Mouse (Mus musculus) embryo, embryonic 11 days (tissue): Measurements from ENCODE around the gene Dscam.

Experiments used
- DNase-seq: peaks from one replicate; pipeline ENCODE4 v3.0.0-alpha.2; 2015

The Dscam gene

DNA sequence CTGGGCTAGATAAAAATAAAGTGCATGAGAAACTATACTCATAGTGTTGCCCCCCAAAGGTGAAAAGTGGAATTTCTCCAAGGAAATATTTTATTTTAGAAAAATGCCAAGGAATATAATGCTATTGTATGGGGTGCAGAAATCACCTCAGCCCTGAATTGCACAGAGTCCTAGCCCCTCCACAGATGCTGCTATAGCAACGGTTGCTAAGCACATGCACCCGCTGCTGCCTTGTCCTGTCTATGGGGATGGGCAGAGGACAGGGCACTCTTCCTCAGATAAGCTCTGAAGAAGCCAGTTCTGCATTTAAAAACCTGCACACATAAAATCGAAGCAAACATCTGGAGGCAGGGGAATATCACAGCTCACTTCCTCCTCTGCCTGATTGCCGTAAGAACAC is 315.5 kb downstream of the Dscam start:
- no peak for DNase-seq

DNA sequence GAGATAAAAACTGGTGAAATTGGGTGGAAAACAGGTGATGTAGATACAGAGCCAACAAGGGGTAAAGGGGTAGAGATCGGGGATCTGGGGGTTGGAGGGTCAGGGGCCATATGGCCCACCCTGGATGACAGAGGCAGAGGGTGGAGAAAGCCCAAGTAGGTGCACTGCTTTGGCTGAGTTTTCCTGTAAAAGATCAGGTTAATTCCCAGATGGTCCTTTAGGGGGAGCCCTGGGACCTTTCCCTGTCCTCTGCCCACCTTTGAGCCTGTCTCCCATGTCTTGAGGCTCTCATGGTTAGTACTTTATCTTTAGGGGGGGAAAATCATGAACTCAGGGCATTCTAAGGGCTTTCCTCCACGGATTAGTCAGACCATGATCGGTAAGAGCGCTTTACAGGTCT is 318.2 kb downstream of the Dscam start:
- DNase-seq, result peak; percentile 66

DNA sequence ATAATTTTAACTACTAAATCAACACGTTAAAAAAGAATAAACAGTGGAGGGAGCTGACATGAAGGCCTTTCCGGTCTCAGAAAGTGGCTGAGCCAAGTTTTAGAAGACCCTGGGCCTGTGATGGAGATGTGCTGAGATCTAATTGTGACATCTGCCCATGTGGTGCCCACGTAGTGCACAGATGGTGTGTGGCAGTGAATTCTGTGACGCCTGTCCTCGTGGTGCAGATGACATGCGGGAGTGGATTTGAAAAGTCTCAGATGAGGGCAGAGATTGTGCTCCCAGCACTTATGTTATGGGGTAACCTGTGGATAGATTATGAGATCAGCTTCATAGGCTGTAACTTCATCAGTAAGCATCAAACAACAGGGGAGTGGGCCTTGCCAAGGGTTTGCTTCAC is 321.6 kb downstream of the Dscam start:
- DNase-seq, result no peak

DNA sequence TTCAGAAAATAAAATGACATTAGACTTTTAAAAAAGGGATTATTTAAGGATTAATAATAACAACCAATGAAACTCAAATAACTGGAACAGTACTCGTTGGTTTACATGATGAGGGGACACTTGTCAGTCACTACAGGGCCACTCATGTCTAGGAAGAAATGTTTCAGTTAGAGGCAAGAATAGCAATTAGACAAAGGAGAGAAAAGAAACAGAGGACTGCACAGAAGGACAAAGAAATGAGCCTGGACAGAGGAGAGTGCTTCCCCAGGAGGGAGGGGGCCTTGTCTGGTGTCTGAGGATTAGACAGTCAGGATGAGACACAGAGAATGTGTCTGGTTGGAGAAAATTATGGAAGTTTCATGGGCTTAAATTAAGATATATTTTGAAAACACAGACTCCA is 324.0 kb downstream of the Dscam start:
- no peak for DNase-seq

DNA sequence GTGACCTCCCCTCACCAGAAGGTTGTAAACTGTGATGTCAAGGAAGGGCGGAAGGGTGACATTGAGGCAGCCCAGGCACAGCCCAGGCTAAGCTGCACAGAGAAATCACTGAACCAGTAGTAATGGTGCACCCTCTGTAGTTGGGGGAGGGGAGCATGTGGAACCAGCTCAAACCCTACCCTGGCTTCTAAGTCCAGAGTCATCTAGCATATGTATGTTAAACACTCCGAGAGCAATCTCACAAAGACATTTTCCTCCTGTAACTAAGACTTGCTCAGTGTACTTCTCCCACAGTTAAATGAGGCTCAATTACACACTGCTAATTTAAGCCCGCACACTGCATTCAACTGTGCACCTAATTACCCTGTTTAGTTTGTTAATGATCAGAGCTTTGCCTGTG is 324.4 kb downstream of the Dscam start:
- peak; percentile 54 for DNase-seq

DNA sequence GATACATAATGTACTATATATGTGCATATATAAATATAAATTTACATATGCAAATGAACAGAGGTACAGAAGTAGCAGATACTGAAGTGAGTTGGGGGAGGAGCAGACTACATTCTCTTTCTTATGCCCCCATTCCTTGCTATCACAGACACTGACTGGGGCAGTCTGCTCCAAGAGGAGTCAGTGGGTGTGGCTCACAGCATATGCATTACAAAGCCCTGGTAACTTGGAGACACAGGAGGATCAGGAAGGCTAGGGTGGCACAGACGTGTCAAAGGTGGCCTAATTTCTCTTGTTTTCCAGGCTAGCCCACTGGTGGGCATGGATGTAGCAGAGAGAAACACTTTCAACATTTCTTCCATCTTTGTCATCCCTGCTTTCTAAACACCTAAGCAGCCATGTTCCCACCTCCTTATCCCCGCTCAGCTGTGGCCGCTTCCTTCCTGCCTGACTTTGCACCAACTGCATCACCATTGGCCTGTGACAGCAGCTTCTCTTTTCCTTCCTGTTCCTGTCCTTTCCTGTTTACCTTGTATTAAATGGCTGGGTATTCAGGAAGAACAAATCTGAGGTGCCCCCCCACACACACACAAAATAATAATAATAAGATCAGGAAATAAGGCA is 325.0 kb downstream of the Dscam start:
- DNase-seq, result no peak

DNA sequence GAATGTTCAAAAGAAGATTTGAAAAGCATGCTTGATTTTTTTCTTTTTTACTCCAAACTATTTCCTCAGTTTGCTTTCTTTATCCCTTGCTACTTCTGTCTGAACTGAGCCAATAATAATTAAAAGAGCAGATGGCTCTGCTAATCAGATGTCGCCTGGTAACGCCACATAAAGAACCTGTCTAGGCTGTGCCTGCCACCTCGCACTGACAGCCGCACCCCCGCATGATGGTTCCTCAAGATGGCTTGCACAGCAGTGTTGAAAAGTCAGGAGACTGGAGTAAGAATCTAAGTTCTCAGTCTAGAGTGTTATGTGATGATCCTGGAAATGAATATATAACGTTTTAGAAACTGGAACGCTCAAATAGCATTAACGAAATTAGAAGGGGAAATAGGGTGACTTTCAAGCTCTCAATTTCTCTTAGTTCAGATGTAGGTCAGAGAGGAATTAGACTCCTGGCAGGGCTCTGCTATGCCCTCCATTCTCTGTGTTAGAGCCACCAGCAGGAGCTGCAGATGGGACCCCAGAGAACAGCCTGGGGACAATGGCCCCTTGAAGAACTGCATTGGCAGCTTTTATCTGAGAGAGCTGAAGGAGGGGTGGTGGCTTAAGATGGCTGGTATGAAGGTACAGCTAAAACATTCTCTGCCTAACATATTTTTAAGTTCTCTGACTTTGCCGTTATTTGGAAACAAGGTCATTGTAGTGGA is 326.7 kb downstream of the Dscam start:
- no peak for DNase-seq

DNA sequence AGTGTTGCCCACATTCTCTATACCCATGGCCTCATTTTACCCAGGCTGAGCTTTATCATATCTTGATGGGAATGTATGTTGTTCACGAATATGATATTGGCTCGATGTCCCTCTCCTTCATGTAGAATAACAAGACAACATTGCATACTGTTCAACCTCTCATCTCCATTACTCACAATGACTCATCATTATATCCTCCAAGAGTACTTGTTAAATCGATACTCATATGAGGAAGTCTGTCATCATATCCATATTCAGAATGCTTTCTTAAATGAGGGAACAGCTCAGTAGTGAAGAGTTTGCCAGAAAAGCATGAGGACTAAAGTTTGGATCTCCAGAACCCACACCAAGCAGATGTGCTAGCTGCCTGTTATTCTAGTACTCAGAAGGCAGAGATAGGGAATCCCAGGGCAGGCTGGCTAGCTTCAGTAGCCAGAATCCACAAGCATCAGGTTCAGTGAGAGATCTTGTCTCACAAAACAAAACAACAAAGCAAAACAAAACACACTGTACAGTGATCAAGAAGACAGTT is 327.7 kb downstream of the Dscam start:
- DNase-seq, result no peak

DNA sequence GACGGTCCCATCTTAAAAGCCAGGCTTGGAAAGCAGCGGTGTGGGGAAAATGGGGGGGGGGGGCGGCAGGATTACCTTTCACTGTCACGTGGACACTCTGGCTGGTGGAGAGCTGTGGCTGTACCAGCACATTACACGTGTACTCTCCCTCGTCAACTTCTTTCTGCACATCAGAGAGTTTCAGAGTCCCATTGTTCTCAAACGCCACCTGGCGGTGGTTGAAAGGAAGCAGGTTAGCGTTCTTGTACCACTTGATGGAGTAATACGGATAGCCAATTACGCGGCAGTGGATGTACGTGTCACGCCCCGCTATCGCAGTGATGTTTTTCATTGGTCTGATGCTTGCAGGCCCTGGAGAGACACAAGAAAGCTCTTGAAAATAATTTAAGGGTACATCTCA is 350.9 kb downstream of the Dscam start:
- DNase-seq, result peak; percentile 88

DNA sequence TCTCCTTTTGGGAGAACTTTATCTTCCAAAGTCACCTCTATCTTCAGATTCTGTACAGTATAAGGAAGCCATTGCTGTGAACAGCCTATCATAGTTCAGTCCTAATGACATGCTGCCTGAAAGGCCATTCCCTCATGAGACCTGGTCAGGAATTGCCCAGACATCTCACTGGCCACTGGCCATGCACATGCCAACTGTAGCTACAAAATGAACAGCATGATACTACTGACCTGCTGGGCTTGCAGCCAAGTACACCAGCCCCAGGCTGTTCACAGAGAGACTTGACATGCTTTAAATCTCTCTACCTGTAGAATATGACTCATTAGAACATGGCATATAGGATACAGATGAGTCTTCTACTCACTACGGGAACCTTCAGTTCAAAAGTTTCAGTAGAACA is 364.3 kb downstream of the Dscam start:
- DNase-seq, result no peak

DNA sequence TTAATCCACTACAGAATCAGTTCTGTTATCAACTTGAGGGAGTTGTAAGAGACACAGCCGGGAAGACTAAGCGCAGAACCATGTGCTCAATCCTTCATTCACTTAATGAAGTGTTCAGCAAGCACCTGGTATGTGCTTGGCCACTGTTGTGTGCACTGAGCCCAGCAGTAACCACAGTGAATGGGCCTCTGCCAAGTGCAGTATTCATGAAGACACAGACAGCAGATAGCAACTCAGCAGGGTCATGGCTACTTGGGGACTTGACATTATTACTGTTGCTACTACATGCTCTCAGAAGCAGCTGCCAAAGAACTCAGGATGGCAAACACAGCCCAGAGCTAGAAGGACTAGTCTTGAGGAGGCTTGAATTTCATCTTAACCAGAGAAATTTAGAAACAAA is 367.9 kb downstream of the Dscam start:
- no peak for DNase-seq

DNA sequence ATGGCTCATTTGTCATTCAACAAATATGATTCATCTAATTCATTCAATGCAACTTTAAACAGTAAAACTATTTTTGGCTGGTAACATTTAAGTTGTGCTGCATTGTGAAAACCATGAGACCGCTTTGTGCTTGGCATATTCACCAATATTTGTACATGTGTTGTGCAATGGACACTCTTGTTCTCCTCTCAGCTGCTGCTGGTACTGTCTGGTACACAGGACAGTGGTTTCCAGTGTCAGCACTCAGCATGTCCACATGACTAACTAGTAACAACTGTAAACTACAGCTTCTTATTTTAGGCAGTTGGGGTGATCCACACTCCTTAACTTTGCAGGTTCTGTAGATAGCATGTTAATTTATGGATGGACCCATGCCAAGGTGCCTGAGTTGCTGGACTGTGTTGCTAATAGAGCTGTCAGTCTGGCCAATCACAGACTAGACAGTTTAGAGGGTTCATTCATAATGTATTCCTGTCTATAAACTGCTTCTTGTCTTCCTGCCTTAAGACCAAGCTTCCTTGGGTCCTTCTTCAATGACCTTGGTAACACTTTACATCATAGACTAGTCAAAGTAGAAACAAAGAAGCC is 368.8 kb downstream of the Dscam start:
- no peak for DNase-seq

DNA sequence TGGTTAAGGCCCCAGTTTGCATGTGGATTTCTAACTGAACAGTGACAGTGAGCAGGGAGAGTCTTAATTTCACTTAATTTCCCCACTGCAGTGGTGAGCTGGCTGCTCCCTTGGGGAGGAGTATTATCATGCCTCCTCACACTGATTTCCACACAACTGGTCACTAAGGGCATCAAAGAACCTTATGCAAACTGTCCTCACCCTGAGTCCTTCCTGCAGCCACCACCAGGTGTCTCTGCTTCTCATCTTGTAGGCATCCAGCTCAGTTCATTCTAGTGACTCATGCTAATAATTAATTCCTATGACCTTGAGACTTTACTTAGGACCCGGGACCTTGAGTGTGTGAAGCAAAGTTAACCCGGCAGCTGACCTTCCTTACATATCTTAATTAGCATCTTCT is 375.1 kb downstream of the Dscam start:
- DNase-seq, result peak; percentile 47

DNA sequence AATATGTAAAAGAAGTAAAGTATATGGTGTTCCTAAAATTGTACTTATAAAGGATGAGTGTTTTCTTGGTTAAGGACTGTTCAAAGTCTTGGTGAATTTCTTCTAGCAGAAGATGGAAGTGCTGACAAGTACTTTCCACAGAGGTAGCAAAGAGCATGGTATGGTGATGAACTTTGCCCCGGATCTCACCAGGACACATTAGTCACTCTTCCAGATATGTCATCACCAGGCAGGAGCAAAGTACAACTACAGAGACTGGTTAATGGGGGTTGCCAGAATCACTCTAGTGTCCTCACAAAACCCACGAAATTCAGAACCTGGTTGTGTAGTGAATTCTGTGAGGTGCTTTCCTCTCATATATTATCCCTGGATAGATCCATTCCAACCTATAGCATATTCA is 379.2 kb downstream of the Dscam start:
- no peak for DNase-seq

DNA sequence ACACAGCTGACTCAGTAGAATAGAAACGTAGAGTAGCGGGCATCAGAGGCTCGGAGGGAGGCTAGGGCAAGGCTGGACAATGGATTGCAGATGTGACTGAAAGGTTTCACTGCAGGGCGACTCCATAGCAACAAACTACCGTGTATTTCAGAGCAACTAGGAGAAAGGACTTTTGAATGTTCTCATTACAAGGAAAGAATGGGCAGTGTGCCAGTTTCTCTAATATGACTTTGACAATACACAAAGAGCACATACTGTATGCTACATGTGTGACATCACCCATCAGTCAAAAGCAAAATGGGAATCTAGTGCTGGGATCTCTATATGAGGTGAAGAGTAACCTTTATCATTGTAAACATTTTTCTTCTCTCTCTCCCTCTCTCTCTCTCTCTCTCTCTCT is 382.3 kb downstream of the Dscam start:
- DNase-seq, result no peak

DNA sequence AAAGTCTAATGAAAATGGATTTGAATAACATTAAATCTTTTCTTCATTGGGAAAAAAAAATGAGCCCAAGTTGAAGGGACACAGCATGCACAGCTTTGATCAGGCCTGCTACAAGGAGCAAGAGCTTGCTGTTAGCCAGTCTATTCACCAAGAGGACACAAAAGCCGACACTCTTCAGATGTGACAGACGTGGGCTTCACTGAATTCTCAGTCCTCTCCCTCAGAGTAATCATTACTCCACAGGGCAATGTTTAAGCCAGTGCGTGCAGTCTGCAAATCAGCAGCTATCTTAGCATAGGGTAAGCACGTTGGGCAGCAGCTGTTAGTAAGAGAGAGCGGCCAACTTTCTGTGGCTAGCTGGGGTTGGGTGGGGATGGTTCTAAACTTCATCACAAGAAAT is 391.5 kb downstream of the Dscam start:
- no peak for DNase-seq

DNA sequence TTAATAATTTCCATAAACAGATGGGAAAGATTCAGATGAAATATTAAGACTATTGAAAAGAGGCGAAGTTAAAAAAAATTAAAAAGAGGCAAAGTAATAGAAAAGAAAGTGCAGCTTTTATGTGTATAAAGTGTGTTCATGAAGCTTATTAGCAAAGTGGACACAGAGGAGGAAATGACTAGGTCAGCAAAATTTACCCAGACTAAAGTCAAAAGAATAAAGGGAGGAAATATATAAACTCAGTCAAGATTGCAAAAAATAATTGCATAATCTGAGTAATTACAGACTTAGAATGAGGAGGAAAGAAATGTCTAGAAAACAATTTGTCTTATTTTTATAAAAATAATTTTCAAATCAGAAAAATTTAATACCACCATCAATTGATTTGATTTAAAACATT is 396.3 kb downstream of the Dscam start:
- no peak for DNase-seq

DNA sequence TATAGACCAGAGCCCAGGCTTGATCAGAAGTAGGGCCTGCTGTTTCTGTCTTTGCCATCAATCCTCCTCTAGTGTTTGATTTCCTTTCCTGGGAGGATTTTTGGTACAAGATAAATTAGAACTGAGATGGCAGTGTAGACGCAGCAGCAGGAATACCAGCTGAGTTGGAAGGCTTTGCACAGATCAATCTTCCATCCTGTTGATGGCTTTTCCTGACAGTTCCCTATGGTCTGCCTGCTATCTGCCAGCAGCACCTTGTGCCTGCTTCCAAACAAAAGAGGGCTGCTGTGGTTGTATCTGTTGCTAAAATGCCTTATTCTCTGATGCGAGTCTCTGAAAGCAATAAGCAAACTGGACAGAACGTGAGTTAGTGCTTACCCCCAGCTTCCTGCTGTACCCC is 402.6 kb downstream of the Dscam start:
- DNase-seq, result no peak

DNA sequence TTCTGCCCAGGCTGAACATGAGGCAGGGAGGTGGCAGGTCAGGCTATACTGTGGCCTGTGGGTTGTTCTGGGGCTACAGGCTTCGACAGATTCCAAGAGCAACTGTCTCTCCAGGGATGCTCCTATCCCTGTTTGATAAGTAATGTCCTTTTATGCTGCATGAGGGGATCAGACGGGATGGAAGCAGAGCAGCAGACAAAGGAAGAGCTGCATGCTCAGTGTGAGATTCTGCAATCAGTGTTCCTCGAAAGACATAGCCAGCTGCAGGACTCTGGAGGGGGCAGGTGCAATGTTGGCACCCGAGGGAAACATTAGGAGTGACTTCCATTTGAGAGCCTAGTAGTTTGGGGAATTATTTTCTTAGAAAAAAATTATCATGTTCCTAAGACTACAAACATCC is 403.0 kb downstream of the Dscam start:
- no peak for DNase-seq

DNA sequence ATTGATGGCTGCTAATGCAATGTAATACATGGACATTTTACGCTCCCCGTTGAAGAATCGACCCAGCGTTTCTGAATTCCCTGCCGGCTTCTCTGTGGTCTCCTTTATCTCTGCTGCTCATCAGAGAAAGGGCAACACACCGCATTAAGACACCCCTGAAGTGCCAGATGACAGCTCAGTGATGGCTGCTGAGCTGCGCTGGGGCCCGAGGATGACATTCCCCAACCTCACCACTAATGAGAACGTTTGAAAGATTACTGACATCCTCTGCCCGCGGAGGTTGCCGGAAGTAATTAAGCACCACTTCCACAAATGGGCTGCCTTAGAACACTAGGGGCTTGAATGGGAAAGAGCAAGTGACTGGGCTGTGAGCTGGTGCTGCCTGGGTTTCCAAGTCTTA is 409.3 kb downstream of the Dscam start:
- DNase-seq, result peak; percentile 12

DNA sequence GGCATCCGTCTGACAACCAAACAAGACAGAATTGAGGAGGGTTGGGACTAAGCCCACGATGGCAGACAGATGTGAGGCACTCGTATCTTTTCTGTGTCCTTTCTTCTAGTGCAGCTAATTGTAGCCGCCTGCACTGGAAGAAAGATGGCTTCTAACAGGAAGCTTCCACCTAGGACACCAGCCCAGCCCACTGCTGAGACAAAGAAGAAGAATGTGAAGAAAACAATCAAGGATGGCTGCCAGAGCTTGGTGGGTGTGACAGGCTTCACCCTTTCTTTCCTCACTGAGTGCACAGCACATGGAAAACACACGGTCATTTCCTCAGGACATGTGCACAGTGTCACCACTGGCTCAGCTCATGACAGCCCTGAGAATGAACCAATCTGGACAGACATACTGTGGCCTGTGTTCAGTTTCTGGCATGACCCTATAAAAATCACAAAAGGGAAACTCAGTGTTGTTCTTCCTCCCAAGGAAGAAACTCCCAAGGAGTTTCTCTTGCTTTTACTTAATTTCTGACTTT is 411.4 kb downstream of the Dscam start:
- no peak for DNase-seq

DNA sequence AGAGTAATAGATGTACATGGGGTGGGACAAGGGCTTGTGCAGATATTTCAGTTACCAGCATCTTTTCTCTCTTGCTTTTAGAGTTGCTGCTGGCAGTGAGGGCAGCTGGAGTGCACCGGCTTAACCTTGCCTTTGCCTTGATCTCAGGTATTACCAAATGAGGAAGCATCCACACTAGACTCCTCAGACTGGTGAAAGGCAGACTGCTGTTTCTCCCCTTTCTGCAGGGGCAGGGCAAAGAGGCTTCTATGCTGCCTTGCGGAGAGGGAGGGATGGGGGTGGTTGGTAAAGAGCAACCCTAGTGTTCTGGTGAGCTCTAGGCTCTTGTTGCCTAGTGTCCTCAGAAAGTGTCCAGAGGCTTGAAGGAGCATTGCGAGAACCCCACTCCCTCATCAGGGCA is 412.2 kb downstream of the Dscam start:
- DNase-seq, result no peak

DNA sequence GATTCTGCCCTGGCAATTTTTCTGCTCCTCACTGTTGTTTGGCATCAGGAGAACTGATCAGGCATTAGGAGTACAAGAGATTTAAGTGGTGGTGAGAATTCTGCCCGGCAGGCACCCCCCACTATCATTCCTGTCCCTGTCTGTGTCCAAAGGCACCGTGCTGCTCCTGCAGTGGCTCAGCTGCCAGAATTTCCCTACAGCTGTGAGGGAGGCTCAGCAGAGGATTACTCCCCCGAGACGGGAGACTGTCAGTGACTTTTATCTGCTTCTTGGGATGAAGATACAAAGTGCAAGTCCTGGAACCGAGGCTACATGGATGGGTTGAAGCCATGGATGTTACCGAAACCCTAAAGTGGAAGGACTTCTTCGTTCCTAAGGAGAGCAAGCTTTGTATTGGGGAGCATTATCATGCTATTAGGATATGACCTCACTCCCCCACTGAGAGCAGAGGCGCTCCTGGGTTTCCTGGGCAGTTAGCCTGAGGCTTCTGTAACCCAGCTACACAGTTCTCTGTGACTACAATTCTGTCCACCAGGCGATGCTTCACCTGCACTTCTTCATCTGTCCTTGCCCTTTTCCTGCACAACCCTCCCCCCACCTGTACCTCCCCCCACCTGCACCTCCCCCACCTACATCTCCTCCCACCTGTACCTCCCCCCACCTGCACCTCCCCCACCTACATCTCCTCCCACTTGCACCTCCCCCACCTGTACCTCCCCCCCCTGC is 412.8 kb downstream of the Dscam start:
- DNase-seq, result peak; percentile 14

DNA sequence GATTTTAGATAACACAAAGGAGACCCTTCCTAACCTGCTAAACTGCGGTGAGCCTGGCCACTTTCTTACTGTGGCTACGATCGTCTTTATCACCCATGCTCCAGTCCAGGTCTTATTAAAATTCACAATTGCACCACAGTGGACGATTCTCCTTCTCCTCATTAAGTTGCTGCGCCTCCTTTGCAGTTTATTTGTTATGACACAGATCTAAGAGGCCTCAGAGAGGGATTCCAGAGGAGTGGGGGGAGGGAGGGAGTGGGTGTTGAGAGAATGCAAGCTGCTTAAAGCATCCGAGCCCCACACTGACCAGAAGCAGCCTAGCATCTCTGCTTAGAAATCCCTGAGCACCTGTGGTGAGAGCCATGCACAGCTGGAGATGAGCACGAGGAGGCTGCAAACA is 413.6 kb downstream of the Dscam start:
- DNase-seq, result peak; percentile 23
